Mouse (Mus musculus): ENCODE data around the gene Ikbip.

DNA sequence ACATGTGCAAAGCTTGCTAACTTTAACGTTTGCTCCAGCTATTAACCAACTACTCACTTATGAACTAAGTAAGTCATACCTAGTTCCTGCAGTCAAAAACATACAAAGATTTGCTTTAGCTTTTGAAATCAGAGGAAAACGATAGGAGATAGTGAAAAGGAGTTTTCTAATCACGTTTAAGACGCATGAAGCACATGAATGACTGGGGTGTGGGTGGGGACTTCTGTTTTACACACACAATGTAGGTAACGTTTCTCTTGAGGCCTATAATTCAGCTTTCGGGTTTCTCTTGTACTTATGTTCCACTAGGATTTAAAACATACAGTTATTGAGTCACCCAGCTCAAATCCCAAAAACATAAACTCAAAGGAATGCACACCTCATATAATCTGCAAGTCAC, 39.9 kb downstream of the Ikbip start:
- TF ChIP-seq CTCF (IDR thresholded peaks at IDR 0.05; ENCODE audit: low read depth) (no peak), EP300 (IDR thresholded peaks at IDR 0.05; ENCODE audit: low read depth) (no peak)

Measured in heart, postnatal 0 days (tissue).